Mouse (Mus musculus) embryonic facial prominence, embryonic 15.5 days (tissue): ENCODE measurements around the gene Fbxo4. TPM values are rescaled to one million over a fixed set of nuclear protein-coding genes. Genes with fewer than 3 reads are reported as not detected.
A peak's percentile ranks its signal among the peaks of the same experiment; 100 is the strongest.

Experiments
- ATAC-seq: fragments of 200-750 bp; cut with Nextera tagmentation; 2 replicates; pipeline ENCODE4 v1.8.0; 2017; ENCODE audit warnings: low read depth, moderate TSS enrichment; ENCODE audit not compliant: insufficient number of reproducible peaks, low FRiP score, low TSS enrichment
- H3K27ac ChIP-seq: fragments of 300-500 bp; sonication (generic); replicated peaks from 2 replicates; pipeline ENCODE4 v1.5.1; 2015; ENCODE audit warnings: mild to moderate bottlenecking, inconsistent platforms
- H3K27me3 ChIP-seq: fragments of 300-500 bp; sonication (generic); 2 replicates; pipeline ENCODE4 v1.6.1; 2015; ENCODE audit warnings: inconsistent platforms
- H3K36me3 ChIP-seq: fragments of 300-500 bp; sonication (generic); 2 replicates; pipeline ENCODE4 v1.6.1; 2015; ENCODE audit warnings: mild to moderate bottlenecking, inconsistent platforms
- H3K4me1 ChIP-seq: fragments of 300-500 bp; sonication (generic); 2 replicates; pipeline ENCODE4 v1.6.1; 2015; ENCODE audit warnings: inconsistent platforms
- H3K4me2 ChIP-seq: fragments of 300-500 bp; sonication (generic); replicated peaks from 2 replicates; pipeline ENCODE4 v1.6.1; 2015; ENCODE audit warnings: mild to moderate bottlenecking, inconsistent platforms
- H3K4me3 ChIP-seq: fragments of 300-500 bp; sonication (generic); replicated peaks from 2 replicates; pipeline ENCODE4 v1.5.1; 2015; ENCODE audit warnings: mild to moderate bottlenecking, inconsistent platforms
- H3K9ac ChIP-seq: fragments of 300-500 bp; sonication (generic); 2 replicates; pipeline ENCODE4 v1.6.1; 2015; ENCODE audit warnings: inconsistent platforms
- H3K9me3 ChIP-seq: fragments of 300-500 bp; sonication (generic); replicated peaks from 2 replicates; pipeline ENCODE4 v1.6.1; 2016; ENCODE audit warnings: inconsistent platforms
- WGBS: fragments of 180-500 bp; shearing (Covaris S2); methylation state at CpG from one replicate; pipeline ENCODE4 v1.1.7; 2015; 5-methylcytosine and 5-hydroxymethylcytosine counted together
- polyA plus RNA-seq: library from polyadenylated mRNA; unstranded; fragments of >200 nt; fragmentation: Nextera tagmentation; extraction: Ambion mirVana; gene quantifications from 2 replicates; pipeline ENCODE4 v1.2.1, GENCODE M21; 2015

Gene Fbxo4
- 12.0 and 12.6 TPM in 2 replicates for polyA plus RNA-seq

DNA sequence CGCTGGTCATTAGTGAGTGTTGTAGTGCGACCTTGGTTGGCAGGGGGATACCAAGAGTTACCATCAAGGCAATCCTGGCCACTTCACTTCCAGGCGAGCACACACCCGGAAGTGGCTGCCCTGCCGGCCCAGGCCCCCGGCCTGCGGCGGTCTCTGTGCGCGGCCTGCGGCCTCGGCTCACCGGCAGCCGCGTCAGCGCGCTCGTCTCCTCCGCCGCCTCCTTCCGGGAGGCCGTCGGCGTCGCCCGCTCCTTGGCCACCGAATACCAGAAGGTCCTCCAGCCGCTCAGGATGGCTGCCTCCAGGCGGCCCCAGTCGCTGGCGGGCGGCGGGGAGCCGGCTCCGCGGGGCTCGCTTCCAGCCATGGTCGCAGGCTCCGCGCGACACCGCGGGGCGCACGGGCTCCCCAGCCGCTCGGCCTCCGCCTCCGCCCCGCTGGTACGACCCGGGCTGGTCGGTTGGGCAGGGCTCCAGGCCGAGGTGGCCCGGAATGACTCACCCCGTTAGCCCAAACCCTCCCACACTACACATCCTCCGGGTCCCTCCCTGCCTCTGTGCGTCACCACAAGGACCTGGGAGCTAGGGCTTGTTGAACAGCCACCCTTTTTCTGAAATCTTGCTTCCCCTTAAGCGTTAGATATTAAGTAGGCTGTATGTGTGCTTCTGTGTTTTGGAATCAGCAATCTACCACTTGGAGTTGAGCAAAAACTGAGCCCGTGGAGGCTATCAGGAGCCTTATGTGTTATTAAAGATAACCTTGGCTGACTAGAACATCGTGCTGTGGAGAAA, at the start of gene Fbxo4:
Fbxo4 (minus strand) TSS at position 513 of the 788 bp plus-strand sequence.
- under 1% methylated on average over 59 of the region's 61 CpGs for WGBS
- Histone ChIP-seq H3K9me3 (no peaks in the 10 kb centered on the region), H3K4me2 (peak within 1 kb of the TSS; percentile 55)

DNA sequence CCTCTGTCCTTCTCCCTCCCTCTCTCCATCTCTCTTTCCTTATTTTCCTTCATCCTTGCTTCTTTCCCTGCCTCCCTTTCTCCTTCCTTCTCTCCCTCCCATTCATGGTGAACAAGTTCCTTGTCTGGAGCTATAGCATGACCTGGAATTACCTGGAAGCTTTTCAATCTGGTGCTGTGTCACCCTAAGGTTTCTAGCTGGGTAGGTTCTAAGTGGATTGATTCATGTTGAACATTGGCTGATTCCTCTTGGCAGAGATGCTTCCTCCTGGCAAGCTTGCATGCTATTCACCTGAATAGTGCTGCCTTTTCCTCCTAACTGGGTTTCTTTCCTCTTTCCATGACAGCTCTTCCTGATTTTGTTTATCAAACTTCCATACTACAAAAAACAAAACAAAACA, 49.6 kb upstream of the Fbxo4 start:
- peaks cover 22% of the 10 kb centered on the region for H3K4me1 ChIP-seq
- no peak for ATAC-seq
- no peak overlapping the region for H3K27ac ChIP-seq
- H3K4me3 ChIP-seq: no peak overlapping the region
- no peaks in the 10 kb centered on the region for H3K36me3 ChIP-seq
- no peaks in the 10 kb centered on the region for H3K27me3 ChIP-seq
- H3K9me3 ChIP-seq: no peaks in the 10 kb centered on the region
- no peak overlapping the region for H3K9ac ChIP-seq
- H3K4me2 ChIP-seq: no peak overlapping the region

More for the DNA sequence above, at the start of gene Fbxo4:
- H3K27ac ChIP-seq: peak within 1 kb of the TSS; percentile 96
- H3K4me3 ChIP-seq: peak within 1 kb of the TSS; percentile 71
- peak; percentile 93 for ATAC-seq
- peak within 1 kb of the TSS; percentile 79 for H3K9ac ChIP-seq
- H3K36me3 ChIP-seq: peaks cover 17% of the 10 kb centered on the region; the same call in 1 of the 2 replicates
- no peaks in the 10 kb centered on the region for H3K27me3 ChIP-seq
- no peaks in the 10 kb centered on the region for H3K4me1 ChIP-seq

DNA sequence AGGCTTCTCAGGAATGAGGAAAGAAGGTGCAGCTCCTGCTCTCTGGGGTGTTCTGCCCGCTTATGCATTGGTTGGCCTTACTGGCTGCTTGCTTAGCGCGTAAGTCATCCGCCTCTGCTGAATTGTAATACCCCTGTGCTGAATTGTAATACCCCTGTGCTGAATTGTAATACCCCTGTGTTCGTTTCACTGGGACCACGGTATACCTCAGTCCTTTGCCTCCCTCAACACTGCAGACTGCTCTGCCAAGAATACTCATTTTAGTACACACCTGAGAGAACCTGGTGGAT, 49.0 kb upstream of the Fbxo4 start:
- Histone ChIP-seq H3K27me3 (no peaks in the 10 kb centered on the region), H3K4me1 (peaks cover 22% of the 10 kb centered on the region), H3K9ac (no peak overlapping the region), H3K4me2 (peak overlapping the region; percentile 64; the same call in 1 of the 2 replicates), H3K36me3 (no peaks in the 10 kb centered on the region), H3K4me3 (no peak overlapping the region), H3K9me3 (no peaks in the 10 kb centered on the region), H3K27ac (no peak overlapping the region)
- no peak for ATAC-seq
- 75% methylated on average over 6 of the region's 6 CpGs for WGBS

DNA sequence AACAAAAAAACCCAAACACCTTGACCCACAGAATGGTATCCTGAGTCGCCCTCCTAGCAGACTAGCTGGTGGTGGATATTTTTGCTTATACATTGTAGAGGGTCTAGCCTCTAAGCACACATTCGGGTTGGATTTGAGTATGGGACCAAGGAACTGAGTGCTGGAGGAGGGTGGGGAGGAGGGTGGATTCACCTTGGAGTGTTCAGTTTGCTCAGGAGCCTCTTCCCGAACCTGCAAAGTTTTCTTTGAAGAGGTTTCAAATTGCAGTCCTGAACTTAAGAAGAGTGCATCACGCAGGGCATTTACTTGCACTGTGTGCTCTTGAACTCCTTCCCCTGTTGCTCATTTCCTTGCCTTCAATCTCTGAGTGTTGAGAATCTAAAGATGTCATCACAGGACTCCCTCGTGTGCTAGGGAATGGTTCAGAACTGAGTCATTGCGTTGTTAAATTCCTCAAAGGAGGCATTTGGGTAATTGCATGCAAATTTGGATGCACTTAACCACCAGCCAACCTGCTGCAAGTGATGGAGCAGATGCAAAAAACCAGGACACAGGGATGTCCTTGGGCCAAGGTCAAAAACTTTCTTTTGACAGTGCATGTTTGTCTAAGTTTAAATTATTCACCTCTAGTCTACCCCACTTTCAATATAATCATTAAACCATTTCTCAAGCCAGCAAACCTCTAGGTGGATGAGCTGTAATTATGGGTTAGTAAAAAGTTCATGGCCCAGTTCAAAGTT, 48.5 kb upstream of the Fbxo4 start:
- H3K36me3 ChIP-seq: no peaks in the 10 kb centered on the region
- ATAC-seq: no peak
- peak overlapping the region; percentile 76 for H3K9ac ChIP-seq
- H3K27ac ChIP-seq: peak overlapping the region; percentile 99
- H3K4me2 ChIP-seq: peak overlapping the region; percentile 64
- WGBS: 3% methylated on average over 6 of the region's 6 CpGs
- peak overlapping the region; percentile 66 for H3K4me3 ChIP-seq
- H3K9me3 ChIP-seq: no peaks in the 10 kb centered on the region
- peaks cover 22% of the 10 kb centered on the region for H3K4me1 ChIP-seq
- H3K27me3 ChIP-seq: no peaks in the 10 kb centered on the region

DNA sequence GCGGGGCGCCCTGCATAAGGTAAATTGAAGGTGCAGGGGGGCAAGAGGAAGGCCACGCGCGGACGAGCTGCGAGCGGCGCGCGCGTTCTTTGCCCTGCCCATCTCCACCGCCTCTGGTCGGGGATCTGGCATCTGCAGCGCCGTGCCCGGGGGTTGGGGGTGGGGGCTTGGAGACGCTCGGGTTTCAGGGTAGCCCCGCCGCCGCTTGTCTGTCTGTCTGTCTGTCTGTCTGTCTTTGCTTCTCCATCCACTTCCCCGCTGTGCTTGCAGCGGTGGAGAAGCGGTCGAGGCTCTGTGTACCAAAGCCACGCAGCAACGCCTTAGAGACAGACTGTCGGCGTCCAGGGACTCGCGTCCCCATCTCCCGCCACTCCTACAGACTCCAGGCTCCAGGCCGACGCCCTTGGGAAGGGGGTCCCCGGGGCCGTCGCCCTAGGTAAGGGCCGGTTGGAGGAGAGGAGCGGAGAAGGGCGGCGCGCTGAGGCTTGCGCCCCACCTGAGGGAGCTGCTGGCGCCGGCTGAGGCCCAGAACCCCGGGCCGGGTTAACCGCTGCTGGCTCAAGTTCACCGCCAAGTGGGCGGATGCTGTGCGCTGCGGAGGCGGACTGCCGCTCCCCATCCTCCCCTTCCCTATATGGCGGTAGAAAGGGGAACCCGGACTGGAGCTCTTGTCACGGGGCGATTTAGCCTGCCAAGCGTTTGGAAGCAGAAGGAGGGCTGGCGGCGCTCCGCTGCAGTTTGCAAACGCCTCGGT, 47.6 kb upstream of the Fbxo4 start:
- no peaks in the 10 kb centered on the region for H3K9me3 ChIP-seq
- peak overlapping the region; percentile 99 for H3K27ac ChIP-seq
- H3K4me3 ChIP-seq: peak overlapping the region; percentile 66
- ATAC-seq: peak; percentile 88
- peak overlapping the region; percentile 76 for H3K9ac ChIP-seq
- peaks cover 22% of the 10 kb centered on the region for H3K4me1 ChIP-seq
- H3K36me3 ChIP-seq: no peaks in the 10 kb centered on the region
- under 1% methylated on average over 65 of the region's 65 CpGs for WGBS
- no peaks in the 10 kb centered on the region for H3K27me3 ChIP-seq
- peak overlapping the region; percentile 64 for H3K4me2 ChIP-seq

DNA sequence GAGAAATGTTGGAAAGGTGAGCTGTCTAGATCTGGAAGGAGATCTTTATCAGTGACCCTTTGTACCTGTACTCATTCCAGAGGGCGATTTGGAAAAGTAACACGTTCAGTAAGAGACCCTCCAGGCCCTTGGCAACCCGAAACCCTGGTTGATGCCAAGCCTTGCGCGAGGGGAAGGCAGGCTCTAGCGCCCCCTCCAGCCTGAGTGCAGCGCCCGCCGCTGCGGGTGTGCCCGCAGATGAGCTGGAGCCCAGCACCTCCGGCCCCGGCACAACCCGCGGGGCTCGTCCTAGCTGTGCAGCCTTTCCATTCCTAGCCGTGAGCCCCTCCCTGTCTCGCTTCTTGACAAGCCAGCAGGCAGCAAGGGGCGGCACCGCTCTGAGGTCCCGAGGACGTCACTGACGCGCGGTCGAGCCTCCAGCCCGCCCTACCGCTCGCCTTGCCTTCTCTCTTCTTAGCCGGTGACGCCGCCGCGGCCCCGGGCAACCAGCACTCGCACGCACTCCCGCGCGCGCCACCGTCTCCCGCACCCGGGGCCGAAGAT, 46.9 kb upstream of the Fbxo4 start, which contains the start of gene Oxct1:
Oxct1 (plus strand) TSS at position 153 of the 543 bp plus-strand sequence.
- H3K9ac ChIP-seq: peak within 1 kb of the TSS; percentile 76
- ATAC-seq: peak; percentile 96
- H3K27ac ChIP-seq: peak within 1 kb of the TSS; percentile 99
- H3K9me3 ChIP-seq: no peaks in the 10 kb centered on the region
- peaks cover 22% of the 10 kb centered on the region for H3K4me1 ChIP-seq
- peak within 1 kb of the TSS; percentile 64 for H3K4me2 ChIP-seq
- peak within 1 kb of the TSS; percentile 66 for H3K4me3 ChIP-seq
- H3K36me3 ChIP-seq: no peaks in the 10 kb centered on the region
- no peaks in the 10 kb centered on the region for H3K27me3 ChIP-seq
- WGBS: under 1% methylated on average over 45 of the region's 45 CpGs

DNA sequence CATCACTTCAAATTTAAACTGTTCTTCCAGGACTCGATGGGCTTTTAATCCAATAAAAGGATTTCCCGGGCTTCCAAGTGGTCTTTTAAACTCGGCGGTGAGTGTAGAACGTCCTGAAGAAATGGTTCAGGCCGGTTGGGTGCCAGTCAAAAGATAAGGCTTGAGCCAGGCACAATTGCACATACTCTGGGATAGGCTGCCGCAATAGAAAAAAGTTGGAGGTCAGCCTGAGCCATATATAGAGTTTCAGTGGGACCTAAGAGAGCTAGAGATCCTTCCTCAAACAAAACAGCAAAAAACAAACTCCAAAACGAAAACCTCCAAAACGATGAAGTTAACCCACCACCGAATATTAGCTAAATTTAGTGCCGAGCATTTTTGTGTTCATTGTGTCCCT, 46.1 kb upstream of the Fbxo4 start:
- H3K27ac ChIP-seq: peak overlapping the region; percentile 99; the same call in 1 of the 2 replicates
- no peaks in the 10 kb centered on the region for H3K9me3 ChIP-seq
- 58% methylated on average over 11 of the region's 11 CpGs for WGBS
- H3K36me3 ChIP-seq: no peaks in the 10 kb centered on the region
- peaks cover 22% of the 10 kb centered on the region for H3K4me1 ChIP-seq
- peak overlapping the region; percentile 66 for H3K4me3 ChIP-seq
- ATAC-seq: no peak
- H3K9ac ChIP-seq: no peak overlapping the region
- peak overlapping the region; percentile 64 for H3K4me2 ChIP-seq
- no peaks in the 10 kb centered on the region for H3K27me3 ChIP-seq

DNA sequence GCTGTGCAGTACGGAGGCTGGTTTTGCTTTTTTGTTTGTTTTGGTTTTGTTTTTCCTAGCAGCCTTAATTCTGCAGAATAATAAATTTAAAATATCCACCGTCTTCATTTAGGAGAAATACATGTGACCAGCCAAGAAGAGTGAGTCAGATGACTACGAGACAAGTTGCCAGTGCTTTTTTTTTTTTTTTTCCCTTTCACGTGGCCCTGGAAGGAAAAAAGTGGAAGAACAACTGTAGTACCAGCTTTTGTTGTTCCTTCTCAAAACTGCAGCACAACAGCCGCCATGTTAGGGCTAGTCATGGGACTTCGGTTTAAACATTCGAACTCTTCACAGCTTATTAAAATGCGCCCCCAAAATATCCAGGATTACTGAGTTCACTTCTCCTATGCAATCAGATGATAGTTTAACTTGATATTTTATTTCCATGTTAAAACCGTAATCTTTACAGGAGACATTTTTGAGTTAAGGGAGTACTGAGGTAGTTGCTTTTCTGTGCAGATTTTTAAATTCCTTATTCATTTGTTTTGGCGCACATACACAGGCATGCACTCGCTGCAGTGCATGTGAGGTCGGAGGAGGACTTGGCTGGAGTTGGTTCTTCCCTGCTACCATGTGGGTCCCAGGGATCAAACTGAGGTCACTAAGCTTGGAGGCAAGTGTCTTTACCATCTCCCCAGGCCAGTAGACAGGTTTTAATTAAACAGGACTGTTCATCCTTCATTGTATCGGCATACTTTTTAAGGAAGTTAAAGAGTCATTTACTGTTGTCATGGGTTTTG, 45.5 kb upstream of the Fbxo4 start:
- H3K27ac ChIP-seq: no peak overlapping the region
- no peak for ATAC-seq
- H3K9ac ChIP-seq: no peak overlapping the region
- no peaks in the 10 kb centered on the region for H3K27me3 ChIP-seq
- 70% methylated on average over 13 of the region's 13 CpGs for WGBS
- no peak overlapping the region for H3K4me3 ChIP-seq
- H3K36me3 ChIP-seq: no peaks in the 10 kb centered on the region
- peaks cover 22% of the 10 kb centered on the region for H3K4me1 ChIP-seq
- 0 out of 2 replicates have a peak overlapping the region, but pooled peaks have one; percentile 10 for H3K4me2 ChIP-seq
- no peaks in the 10 kb centered on the region for H3K9me3 ChIP-seq

DNA sequence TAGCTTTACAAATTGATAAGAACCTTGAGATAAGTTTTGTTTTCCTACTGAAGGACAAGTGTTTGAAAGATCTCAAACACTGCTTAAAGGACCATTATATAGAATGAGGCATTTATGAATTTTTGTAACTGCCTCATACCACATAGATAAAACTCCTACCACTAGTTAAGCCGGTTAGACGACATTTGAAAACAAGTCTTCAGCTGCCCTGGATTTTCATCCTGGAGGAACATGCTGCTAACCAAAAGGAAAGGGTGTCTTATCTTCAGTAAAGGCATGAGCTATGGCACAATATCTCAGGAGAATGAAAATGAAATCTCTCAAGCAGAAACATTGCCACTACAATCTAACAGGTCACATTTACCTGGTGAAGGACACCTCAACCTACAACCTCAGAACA, 44.4 kb upstream of the Fbxo4 start:
- Histone ChIP-seq H3K4me3 (no peak overlapping the region), H3K27me3 (no peaks in the 10 kb centered on the region), H3K4me1 (peaks cover 22% of the 10 kb centered on the region), H3K27ac (no peak overlapping the region), H3K4me2 (no peak overlapping the region), H3K36me3 (no peaks in the 10 kb centered on the region), H3K9me3 (no peaks in the 10 kb centered on the region), H3K9ac (no peak overlapping the region)
- WGBS: 77% methylated on average over 2 of the region's 2 CpGs
- no peak for ATAC-seq

DNA sequence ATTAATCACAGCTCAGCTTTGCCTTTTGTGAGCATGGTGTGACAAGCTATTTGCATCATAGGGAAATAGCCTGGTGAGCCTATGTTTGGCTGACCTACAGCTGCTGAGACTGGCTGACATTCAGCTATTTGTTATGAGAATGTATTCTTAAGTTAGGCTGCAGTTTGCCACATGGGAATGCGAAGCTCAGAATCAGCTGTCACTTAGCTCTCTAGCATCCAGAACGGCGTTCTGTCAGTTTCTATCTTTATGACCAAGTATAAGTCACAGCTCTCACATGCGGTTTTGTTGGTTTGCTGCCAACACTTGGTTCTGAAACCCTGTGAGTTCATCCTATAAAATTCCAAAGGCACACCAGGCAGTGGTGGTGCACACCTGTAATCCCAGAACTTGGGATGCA, 41.3 kb upstream of the Fbxo4 start:
- 63% methylated on average over 4 of the region's 4 CpGs for WGBS
- Histone ChIP-seq H3K27ac (no peak overlapping the region), H3K4me1 (peaks cover 7% of the 10 kb centered on the region), H3K27me3 (no peaks in the 10 kb centered on the region), H3K4me2 (no peak overlapping the region), H3K36me3 (no peaks in the 10 kb centered on the region), H3K9me3 (no peaks in the 10 kb centered on the region), H3K4me3 (no peak overlapping the region), H3K9ac (no peak overlapping the region)
- no peak; the same call in 1 of the 2 replicates for ATAC-seq
